Mouse (Mus musculus) lung, embryonic 16.5 days (tissue): Measurements from ENCODE around the gene Tal1. TPM values are rescaled to one million over a fixed set of nuclear protein-coding genes. Genes with fewer than 3 reads are reported as not detected.

Source experiments
- ATAC-seq: fragments of 200-750 bp; cut with Nextera tagmentation; 2 replicates; pipeline ENCODE4 v1.8.0; 2017; ENCODE audit warnings: low read depth, mild to moderate bottlenecking, moderate library complexity
- H3K27ac ChIP-seq: fragments of 300-500 bp; sonication (generic); 2 replicates; pipeline ENCODE4 v1.5.1; 2014; ENCODE audit warnings: mild to moderate bottlenecking, control low read depth, low read length
- H3K27me3 ChIP-seq: fragments of 300-500 bp; sonication (generic); 2 replicates; pipeline ENCODE4 v1.6.1; 2014; ENCODE audit warnings: low read depth, low read length, mixed read lengths; ENCODE audit not compliant: control insufficient read depth, insufficient read depth
- H3K36me3 ChIP-seq: fragments of 300-500 bp; sonication (generic); 2 replicates; pipeline ENCODE4 v1.6.1; 2014; ENCODE audit warnings: low read length; ENCODE audit not compliant: control insufficient read depth, insufficient read depth
- H3K4me1 ChIP-seq: fragments of 300-500 bp; sonication (generic); replicated peaks from 2 replicates; pipeline ENCODE4 v1.6.1; 2014; ENCODE audit warnings: low read length, mixed read lengths; ENCODE audit not compliant: control insufficient read depth, insufficient read depth
- H3K4me2 ChIP-seq: fragments of 300-500 bp; sonication (generic); 2 replicates; pipeline ENCODE4 v1.6.1; 2014; ENCODE audit warnings: low read depth, low read length, control low read depth
- H3K4me3 ChIP-seq: fragments of 300-500 bp; sonication (generic); 2 replicates; pipeline ENCODE4 v1.5.1; 2014; ENCODE audit warnings: mild to moderate bottlenecking, low read length, control low read depth
- H3K9ac ChIP-seq: fragments of 300-500 bp; sonication (generic); 2 replicates; pipeline ENCODE4 v1.6.1; 2014; ENCODE audit warnings: low read length, control low read depth
- H3K9me3 ChIP-seq: fragments of 300-500 bp; sonication (generic); 2 replicates; pipeline ENCODE4 v1.6.1; 2016; ENCODE audit warnings: low read length; ENCODE audit not compliant: control insufficient read depth
- WGBS: fragments of 180-500 bp; shearing (Covaris S2); extraction: QIAGEN DNeasy Blood & Tissue Kit; methylation state at CpG from one replicate; pipeline ENCODE4 v1.1.7; 2014; 5-methylcytosine and 5-hydroxymethylcytosine counted together
- polyA plus RNA-seq: library from polyadenylated mRNA; unstranded; fragments of >200 nt; fragmentation: Nextera tagmentation; extraction: Ambion mirVana; gene quantifications from 2 replicates; pipeline ENCODE4 v1.2.1, GENCODE M21; 2015

The Tal1 gene
- polyA plus RNA-seq, 1 experiment from 2014 or later, result 1.7 TPM

DNA sequence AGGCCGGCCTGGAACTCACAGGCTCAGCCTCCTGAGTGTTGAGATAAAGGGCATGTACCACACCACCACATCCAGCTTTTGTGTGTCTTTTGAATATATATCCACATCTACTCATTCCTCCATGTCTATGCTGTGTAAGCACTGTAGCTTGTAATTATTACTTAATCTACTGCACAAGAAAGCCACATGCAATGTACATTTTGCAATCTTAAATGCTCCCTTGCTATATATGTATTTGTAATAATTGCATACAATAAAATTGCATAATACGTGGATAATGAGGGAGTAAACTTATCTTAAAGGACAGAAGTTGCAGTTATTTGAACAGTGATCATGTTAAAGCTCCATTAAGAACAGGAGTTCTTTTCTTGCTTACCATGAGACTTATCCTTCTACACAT lies 64.9 kb downstream of the Tal1 start:
- Histone ChIP-seq H3K27me3 (no peaks in the 10 kb centered on the region), H3K4me1 (no peaks in the 10 kb centered on the region), H3K27ac (no peak overlapping the region), H3K4me2 (no peak overlapping the region), H3K9me3 (no peaks in the 10 kb centered on the region), H3K4me3 (no peak overlapping the region), H3K9ac (no peak overlapping the region), H3K36me3 (no peaks in the 10 kb centered on the region)
- ATAC-seq, result no peak
- 68% methylated on average over 2 of the region's 2 CpGs for WGBS

Other genes with a start within 250 kb of the Tal1 start
- not detected in 2 replicates for gene Gm12830, start 234.7 kb upstream of the Tal1 start, polyA plus RNA-seq
- gene Foxd2, start 147.6 kb upstream of the Tal1 start, polyA plus RNA-seq, result 0.08 TPM in 1 of 2 replicates, not detected in the other
- not detected in 2 replicates for gene Foxe3, start 130.4 kb upstream of the Tal1 start, polyA plus RNA-seq
- 67.6 and 89.2 TPM in 2 replicates for gene Cmpk1, start 69.2 kb upstream of the Tal1 start, polyA plus RNA-seq
- gene Stil, start 56.3 kb upstream of the Tal1 start, polyA plus RNA-seq, result 14.2 and 18.1 TPM in 2 replicates
- gene Pdzk1ip1, start 32.3 kb downstream of the Tal1 start, polyA plus RNA-seq, result 33.8 and 37.9 TPM in 2 replicates
- not detected in 2 replicates for gene Cyp4x1, start 77.9 kb downstream of the Tal1 start, polyA plus RNA-seq
- not detected in 2 replicates for gene Cyp4a29, start 185.7 kb downstream of the Tal1 start, polyA plus RNA-seq
- not detected in 2 replicates for gene Cyp4a12a, start 242.6 kb downstream of the Tal1 start, polyA plus RNA-seq